Mouse (Mus musculus) cerebellum, postnatal 36 days (tissue): ENCODE results near the gene Cchcr1.
"Not testable (repeated sequence)": the region's sequence is repeated elsewhere in the genome, so short reads cannot be mapped to it uniquely, and the experiment has no call there.

Experiments
- DNase-seq, 2 experiments: peaks; one replicate each; pipeline ENCODE4 v3.0.0; 2021 to 2022; ENCODE audit warnings: mixed read lengths in 2 of 2

The Cchcr1 gene

DNA sequence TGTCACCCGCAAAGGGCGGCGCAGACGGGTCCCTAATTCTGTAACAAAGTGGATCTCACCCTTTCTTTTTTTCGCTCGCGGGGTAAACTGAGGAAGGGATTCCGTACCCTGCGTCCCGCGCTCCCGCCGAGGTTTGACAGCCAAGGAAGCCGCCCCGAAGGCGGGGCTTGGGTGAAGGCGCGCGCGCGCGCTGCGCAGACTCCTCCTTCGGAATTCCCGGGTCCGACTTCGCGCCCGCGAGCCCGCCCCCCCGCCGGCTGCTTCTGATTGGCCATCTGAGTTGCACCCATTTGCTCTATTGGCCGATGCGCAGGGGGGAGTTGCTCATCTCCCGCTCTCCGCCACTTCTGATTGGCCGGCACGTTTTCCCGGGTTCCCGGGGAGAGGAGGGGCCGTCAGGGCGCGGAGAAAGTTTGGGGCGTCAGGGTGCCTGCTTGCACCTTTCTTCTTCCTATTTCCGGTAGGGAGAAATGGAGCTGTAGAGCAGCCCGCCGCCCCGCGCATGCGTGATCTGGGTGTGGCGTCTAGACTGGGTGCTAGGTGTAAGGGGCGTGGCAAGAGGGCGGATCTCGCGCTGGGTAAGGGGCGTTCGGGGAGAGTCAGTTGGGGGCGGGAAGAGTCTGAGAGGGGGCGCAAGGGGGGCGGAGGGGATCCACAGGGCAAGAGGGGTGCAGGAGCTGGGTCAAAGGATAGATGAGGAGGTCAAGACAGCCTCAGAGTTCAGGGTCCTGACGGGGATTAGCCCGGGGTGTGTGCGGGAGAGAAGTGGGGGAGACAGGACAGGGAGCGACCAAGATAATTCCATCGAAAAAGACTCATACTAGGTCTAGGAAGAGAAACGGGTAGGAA, at the start of gene Cchcr1, which contains the start of gene Tcf19:
TSS of gene Cchcr1 (plus strand) at position 449 of the 849 bp plus-strand sequence.
TSS of gene Tcf19 (minus strand) at position 173 of the 849 bp plus-strand sequence.
- peak; percentile 93 to 96 for DNase-seq

DNA sequence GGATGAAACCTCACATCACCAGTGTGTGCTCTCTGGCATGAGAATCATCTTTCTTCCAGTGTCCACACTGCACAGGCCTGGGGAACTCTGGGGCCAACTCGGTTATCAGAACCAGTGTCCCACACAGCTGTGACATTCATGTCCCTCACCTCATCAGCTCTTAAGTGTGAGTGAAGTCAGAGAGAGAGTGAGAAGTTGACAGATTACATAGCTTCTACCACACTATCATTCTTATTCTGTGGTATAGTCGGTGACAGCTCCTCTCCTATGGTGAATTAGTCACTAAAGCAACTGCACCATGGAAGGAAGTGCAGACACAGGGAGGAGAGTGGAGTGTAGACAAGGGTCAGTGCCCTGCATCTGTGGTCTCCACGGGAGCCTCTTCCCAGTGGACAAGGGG, 48.0 kb upstream of the Cchcr1 start:
- DNase-seq = not testable (repeated sequence)

DNA sequence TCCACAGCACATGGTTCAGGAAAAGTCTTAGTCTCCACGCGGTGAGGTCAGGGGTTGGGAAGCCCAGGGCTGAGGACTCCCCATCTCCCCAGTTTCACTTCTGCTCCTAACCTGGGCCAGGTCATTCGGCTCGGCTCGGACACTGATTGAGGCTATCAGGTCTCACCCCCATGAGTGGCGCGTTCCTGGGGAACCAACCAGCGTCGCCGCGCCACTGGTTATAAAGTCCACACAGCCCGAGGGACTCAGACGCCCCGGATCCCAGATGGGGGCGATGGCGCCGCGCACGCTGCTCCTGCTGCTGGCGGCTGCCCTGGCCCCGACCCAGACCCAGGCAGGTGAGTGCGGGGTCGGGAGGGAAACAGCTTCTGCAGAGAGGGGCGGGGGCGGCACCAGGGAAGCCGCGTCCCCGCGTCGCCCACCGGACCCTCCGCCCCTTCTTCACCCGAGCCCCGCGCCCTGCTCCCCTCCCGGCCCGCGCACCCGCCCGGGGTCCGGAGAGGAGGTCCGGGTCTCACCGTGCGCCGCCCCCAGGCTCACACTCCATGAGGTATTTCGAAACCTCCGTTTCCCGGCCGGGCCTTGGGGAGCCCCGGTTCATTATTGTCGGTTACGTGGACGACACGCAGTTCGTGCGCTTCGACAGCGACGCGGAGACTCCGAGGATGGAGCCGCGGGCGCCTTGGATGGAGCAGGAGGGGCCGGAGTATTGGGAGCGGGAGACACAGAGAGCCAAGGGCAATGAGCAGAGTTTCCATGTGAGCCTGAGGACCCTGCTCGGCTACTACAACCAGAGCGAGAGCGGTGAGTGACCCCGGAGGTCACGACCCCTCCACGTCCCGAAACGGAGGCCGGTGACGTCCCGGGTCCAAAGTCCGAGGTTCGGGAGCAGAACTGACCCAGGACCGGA, 46.8 kb upstream of the Cchcr1 start, which contains the start of gene H2-Q10:
TSS of gene H2-Q10 (plus strand) at position 248 of the 910 bp plus-strand sequence.
- DNase-seq = no peak

DNA sequence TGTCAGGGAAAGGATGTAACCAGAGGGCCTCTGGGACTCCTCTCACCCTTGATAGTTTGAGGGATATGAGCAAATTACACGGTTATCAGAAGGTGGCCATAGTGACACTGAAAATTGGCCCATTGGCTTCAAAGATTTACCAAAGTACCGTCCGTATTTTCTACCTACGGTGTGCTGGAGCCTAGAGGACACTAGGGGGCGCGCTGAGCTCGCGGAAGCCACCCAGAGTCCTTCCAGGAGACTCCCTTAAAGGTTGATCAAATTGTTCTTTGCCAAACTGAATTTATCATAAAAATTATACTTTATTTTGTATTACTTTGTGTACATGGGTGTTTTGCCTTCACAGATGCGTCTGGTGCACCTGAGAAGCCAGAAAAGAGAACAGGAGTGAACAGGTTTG, 32.8 kb upstream of the Cchcr1 start:
- DNase-seq = peak; percentile 56 to 60

DNA sequence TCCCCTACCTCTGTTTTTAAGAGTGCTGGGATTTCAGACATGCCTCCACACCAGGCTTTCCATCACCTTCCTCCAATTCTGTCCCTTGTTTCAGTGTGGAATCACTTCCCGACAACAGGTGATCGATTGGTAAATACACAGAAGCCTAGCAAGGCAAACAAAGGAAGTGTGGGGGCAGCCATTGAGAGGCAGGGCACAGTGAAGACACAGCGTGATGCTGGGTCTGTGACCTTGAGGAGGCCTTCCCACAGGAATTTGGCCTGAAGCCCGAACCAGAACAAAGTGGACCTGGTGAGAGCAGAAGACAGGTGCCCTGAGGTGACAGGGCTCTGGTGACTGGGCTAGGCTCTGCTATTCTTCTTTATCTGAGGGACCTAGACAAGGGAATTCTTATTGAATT, 31.2 kb upstream of the Cchcr1 start:
- no peak for DNase-seq

DNA sequence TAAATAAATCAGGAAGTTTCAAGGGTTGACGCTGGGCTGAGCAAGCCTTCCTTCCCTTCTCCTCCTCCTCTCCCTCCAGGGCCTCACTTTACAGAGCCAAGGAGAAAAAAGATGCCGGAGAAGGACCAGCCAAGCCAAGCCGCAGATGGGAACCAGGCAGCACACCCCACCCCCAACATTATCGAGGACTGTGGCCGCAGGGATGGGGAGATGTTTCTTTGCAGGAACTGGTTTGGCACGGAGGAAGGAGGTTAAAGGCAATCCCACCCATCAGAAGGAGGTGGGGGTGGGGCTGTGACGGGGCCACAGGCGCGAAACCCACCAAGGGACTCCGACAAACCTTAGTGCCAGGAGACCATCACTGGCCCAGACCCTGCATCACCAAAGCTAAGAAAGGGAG, 30.2 kb upstream of the Cchcr1 start:
- DNase-seq = no peak

DNA sequence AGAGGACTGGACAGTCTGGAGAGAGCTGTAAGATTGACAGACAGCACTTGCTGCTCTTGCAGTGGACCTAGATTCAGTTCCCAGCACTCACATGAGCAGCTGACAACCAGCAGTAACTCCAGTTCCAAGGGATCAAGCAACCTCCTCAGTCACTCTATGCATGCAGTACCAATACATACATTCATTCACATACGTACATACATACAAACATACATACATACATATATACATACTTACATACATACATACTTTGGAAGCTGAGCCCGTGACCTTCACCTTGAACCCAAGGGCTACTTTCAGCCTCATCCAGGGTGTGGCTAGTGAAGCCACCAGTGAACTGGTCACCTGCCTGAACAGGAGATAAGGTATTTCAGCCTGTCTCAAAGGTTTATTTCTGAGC, 28.9 kb upstream of the Cchcr1 start:
- no peak for DNase-seq

DNA sequence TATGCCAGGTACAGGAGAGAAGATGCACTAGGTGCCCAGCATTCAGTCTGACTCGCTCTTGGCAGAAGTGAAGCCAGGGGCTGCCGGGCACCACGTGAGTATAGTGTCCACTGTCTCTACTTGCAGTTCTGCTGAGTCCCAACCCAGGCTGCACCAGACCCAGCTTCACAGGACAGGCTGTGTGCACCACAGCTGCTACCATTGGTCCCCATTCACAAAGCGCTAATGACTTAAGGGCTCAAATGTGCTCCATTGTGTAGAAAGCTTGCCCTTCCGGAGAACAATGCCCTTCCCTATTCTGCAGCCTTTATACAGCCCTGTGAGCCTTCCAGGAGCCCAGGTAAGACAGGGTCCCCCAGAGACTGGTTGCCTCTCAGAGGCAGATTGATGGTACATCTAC, 26.6 kb upstream of the Cchcr1 start:
- DNase-seq = no peak

DNA sequence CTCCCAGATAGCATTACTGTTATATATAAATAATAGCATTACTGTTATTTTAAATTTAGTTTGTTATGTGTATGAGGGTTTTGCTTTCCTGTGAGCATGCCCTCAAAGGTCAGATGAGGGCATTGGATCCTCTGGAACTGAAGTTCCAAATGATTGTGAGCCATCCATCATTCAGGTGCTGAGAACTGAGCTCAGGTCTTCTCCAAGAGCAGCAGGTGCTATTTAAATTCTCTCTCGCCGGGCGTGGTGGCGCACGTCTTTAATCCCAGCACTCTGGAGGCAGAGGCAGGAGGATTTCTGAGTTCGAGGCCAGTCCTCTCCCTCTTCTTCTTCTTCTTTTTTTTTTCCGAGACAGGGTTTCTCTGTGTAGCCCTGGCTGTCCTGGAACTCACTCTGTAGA, 19.8 kb upstream of the Cchcr1 start:
- DNase-seq = no peak

DNA sequence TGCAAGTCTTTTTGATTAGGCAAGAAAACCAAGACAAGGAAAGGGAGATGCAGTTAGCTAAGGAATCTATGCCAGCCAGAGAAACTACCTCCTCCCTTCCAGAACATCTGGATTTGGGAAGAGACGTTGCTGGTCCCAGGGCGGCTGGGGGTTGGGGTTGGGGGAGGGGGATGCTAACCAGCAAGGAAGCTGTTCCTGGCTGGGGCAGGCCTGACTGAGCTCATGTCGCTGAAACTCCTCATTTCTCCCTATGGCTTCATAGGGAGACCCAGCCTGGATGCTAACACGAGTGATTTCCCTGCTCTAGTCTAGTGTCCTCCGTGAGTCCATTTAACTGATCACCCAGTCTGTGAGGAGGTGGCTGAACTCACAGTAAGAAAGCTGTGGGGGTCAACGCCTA, 14.7 kb upstream of the Cchcr1 start:
- DNase-seq = no peak

DNA sequence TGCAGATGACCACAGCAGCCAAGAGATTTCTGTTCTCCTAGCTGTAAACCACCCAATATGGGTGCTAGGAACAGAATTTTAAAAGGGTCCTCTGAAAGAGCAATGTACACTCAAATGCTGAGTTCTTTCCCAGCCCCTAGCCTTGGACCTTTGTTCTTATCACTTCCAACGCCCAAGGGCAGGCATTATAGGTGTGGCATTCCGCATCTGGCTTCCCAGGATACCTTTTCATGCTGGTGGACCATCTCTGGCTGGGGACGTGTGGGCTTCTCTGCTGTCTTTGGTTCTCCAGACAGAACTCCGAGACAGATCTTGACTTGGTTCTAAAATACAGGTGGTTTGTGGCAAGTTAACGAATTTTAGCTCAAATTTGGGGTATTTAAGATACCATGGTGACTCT, 14.1 kb upstream of the Cchcr1 start:
- no peak for DNase-seq

DNA sequence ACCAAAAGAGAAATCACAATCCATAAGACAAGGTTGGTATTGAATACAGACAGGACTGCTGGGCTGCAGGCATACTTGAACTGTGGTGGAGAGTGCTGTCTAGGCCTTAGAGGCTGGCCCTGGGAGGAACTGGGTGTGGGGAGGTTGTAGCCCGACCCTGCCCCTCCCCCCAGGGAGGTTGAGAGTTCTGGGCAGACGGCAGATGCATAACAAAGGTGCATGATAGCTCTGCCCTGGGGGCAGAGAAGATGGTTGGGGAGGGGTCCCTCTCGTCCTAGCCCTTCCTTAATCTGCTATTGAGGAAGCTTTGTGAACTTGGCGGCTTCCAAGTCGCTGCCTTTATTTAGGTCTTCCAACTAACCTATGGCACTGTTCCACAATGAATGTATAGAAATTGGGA, 13.1 kb upstream of the Cchcr1 start:
- no peak for DNase-seq

DNA sequence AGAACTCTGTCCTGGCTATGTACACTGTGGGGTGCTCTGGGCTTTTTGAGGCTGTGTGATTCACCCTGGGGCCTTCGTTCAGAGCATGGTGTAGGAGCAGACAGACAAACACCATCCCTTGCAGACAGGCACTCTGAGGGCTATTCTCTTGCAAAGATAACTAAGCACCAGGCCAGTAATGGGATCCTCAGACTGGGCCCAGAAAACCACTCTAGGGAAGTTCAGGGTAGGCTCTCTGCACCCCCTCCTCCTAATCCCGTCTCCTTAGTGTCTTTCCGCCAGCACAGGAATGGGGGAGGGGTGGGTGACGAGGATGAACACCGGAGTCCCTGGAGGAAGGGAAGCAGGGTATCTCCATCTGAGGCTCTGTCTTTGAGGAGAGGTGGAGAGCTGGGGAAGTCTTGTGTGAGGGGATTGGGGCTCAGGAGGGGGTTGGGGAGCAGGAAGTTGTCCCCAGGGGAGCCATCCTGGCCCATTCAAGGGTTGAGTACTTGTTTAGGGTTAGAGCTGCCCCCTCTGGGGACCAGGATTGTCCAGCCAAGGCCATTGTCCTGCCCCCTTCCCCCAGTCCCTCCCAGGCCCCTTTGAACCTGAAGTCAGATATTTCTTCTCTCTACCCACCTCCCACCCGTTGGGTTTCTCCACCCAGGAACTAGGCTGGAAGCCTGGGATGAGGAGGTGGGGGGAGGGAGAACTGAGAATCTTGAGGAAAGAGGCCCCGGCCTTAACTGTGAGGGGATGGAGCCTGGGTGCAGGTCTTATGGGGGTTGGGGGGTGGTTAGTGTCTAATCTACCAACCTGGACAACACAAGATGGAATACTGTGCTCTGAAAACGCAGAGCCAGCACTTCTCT, 12.0 kb upstream of the Cchcr1 start:
- DNase-seq = no peak

DNA sequence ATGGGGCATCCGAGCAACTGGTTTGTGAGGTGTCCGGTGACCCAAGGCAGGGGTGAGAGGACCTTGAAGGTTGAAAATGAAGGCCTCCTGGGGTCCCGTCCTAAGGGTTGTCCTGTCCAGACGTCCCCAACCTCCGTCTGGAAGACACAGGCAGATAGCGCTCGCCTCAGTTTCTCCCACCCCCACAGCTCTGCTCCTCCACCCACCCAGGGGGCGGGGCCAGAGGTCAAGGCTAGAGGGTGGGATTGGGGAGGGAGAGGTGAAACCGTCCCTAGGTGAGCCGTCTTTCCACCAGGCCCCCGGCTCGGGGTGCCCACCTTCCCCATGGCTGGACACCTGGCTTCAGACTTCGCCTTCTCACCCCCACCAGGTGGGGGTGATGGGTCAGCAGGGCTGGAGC, 11.1 kb upstream of the Cchcr1 start, which contains the start of gene Pou5f1:
TSS of gene Pou5f1 (plus strand) at position 243 of the 400 bp plus-strand sequence.
- no peak for DNase-seq

DNA sequence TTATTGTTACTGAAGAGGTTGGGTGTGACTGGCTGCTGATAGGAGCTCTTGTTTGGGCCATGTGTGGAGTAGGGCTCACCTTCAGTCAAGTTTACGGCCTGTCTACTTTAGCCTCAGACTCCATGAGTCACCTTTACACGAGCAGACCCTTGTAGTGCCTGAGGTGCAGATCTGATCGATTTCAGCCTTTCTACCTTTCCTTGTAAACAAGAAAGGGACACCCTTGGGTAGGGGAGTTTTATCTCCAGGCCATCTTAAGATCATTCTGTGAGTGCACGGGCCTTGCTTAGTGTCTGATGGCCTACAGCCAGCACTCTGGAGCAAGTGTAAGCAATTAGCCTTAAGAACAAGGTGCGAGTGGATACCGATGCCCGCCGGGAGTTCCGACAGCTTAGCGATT, 10.0 kb upstream of the Cchcr1 start:
- no peak for DNase-seq

DNA sequence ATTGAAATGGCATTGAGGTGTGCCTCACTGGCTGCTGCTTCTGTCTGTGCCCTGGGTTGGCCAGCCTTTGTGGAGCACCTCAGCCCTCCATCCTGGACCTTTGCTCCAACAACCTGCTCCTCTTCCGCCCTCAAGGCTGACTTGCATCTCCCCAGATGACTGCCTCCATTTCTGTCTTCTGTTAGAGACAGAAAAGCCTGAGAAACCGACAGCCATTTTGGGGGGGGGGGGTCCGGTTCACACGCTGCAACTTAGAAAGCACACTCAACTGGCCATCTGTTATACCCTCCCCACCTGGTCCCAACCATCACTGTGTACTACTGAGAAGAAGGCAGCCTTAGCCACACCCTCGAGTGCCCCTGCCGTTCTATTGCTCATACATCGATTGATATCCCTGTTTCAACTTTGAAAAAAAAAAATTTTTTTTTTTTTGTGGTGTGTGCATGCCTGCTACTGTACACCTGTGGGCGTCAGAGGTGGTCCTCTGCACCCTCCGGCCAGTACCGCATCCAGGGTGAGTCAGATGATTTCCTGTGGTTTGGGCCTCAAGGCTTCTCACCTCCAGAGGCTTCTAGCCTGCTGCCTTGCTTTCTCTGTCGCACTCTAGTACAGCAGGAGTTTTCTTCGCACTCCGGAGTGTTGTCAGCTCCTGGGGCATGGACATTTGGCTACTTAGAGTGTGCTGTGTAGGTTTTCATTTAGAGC, 9.2 kb upstream of the Cchcr1 start:
- DNase-seq = no peak

DNA sequence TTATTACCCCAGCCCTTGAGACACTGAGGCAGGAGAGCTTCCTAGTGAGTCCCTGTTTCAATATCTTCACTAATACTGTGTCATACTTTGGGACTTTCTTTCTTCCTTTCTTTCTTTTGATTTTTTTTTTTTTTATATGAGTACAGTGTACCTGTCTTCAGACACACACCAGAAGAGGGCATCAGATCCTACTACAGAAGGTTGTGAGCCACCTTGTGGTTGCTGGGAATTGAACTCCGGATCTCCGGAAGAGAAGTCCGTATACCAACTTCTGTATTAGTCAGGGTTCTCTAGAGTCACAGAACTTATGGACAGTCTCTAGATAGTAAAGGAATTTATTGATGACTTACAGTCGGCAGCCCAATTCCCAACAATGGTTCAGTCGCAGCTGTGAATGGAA, 8.6 kb upstream of the Cchcr1 start:
- DNase-seq = not testable (repeated sequence)

DNA sequence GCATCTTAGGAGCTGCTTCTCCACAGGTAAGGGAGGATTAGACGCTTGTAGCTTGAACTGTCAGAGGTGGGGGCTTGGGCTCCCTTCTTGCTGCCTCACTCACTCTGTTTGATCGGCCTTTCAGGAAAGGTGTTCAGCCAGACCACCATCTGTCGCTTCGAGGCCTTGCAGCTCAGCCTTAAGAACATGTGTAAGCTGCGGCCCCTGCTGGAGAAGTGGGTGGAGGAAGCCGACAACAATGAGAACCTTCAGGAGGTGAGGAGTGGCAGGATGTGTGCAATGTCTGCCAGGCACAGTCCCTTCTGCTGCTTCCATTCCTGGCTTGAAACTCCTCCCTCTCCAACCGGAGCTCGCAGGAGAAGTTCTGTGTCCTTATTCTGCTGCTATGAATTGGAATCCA, 7.6 kb upstream of the Cchcr1 start:
- DNase-seq = no peak

DNA sequence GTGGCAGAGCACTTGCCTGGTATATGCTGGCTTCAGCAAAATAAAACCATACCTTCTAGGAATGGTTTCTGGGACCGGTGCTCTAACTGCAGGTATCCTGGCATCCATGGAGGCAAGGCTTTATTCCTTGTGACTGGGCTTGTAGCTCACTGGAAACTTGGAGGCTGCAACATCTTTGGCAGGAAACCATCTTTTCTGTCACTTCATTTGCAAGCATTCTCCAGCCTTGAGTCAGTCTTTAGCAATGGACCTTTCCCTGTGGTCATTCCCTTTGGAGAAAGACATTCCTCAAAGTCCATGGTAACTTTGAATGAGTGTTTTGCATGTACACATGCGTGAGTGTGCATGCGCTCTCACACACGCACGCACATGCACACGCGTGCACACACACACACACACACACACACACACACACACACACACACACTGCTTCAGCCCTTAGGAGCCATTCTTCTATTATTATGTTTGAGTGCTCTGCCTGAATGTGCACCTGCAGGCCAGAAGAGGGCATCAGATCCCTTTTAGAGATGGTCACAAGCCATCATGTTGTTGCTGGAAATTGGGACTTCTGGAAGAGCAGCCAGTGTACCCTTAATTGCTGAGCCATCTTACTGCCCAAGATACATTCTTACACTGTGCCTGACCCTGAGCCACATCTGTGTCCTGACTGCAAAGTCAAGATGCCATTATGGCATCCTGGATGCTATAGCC, 3.8 kb upstream of the Cchcr1 start:
- no peak for DNase-seq

DNA sequence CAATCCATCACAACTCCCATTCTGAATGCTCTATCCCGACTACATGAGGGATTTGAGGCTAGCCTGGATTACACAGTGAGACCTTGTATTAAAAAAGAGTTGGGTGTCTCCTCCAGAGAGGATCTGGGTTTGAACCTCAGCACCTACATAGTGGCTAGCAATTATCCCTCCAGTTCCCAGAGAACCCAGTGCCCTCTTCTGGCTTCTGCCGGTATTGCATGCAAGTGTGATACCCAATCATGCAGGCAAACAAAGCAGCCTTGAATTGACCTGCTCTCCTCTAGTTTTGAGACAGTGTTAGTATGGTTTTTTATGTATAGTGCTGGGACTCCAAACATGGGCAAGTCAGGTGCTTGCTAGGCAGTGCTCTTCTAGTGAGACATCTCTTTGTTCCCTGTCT, 3.0 kb upstream of the Cchcr1 start:
- DNase-seq = peak; percentile 68 to 71

DNA sequence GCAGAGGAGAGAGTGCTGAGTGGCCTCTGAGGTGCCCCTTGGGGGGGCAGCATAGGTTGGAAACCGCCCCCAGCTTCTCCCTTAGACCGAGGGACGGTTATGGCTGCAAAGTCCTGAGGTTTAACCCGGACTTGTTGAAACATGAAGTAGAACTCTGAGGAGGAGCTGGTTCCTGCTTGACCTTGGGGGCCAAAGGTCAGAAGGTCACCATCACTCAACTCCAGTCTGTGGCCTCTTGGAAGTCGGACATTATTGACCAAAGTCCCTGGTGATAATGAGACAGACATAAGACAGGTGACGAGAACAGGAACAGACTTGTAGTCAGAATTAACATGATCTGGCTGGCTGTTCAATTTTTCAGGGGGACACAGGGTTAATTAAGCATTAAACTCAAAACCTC, 2.1 kb upstream of the Cchcr1 start:
- DNase-seq = no peak
